Mouse (Mus musculus) CH12.LX (cell line): Measurements from ENCODE around the gene A930009A15Rik.

Experiments used
- CTCF ChIP-seq, 2 experiments: IDR thresholded peaks in 1 of 2; conservative IDR thresholded peaks in 1 of 2; 2 replicates each; pipeline ENCODE4 v1.5.1; 2011 to 2012; ENCODE audit warnings: low read depth in 2 of 2, low read length in 2 of 2, improper control_type of control experiment in 1 of 2, inconsistent platforms in 1 of 2, mild to moderate bottlenecking in 1 of 2, moderate library complexity in 1 of 2
- EP300 ChIP-seq: IDR thresholded peaks from 2 replicates; pipeline ENCODE4 v1.6.1; 2011; ENCODE audit warnings: low read length, improper control_type of control experiment
- GABPA ChIP-seq: IDR thresholded peaks from 2 replicates; pipeline ENCODE4 v1.6.1; 2012; ENCODE audit warnings: low read depth, low read length, improper control_type of control experiment, inconsistent platforms; ENCODE audit not compliant: insufficient replicate concordance
- USF2 ChIP-seq: conservative IDR thresholded peaks from 2 replicates; pipeline ENCODE4 v1.6.1; 2011; ENCODE audit warnings: low read depth, low read length, improper control_type of control experiment

- TF ChIP-seq CTCF (conservative IDR thresholded peaks at IDR 0.05 in 1 of 2, IDR thresholded peaks at IDR 0.05 in 1 of 2; ENCODE audit: low read depth in 2 of 2, low read length in 2 of 2) (no peak), GABPA (no peak), EP300 (no peak), USF2 (no peak)
Observed at GRCm38 (mm10) chr10:115553352-115554113, 16.3 kb upstream of the A930009A15Rik start.
